Mouse (Mus musculus): ENCODE measurements at regions not wholly inside any gene's neighbourhood (a gene's known extent, or its start where the extent isn't known, plus 50 kb on each side); places are given as distances from the start of the nearest gene placed in this dataset.

DNA sequence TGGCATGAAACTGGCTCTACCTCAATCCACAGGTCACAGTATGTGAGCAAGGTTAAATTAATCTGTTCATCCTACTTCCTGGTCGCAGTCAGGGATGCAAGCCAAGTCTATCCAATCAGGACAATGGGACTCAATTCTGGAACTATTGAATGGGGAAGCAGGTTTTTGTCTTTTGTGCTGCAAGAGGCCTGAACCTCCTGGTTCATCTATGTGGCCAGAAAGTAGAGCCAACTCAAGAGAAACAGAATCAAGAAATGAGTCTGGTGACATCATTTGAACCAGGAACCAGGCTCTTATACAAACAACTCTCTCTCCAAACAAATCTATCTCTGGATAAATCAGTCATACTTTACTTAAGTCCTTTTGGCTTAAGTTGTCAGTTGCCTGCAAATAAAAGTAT is 294.7 kb upstream of the Usp25 start:
- no peak for DNase-seq (ENCODE audit: low spot score)

DNA sequence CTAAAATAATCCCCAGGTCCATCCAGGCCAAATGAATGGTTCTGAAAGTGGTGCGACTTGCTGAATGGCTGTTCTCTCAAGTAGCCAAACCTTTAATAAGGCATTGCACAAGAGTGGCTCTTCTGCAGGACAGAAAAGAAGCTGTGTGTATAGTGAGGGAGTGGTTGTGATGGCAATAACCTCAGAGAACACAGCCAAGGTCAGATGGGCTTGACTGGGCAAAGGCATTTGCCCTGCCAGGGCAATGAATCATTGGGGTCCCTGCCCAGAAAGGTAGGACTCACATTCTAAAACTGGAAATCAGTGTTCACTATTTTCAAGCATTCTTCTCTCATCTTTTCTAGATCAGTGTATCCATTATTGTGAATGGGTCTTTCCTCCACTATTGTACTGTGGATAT is 295.4 kb upstream of the Usp25 start:
- no peak for DNase-seq (ENCODE audit: low spot score)

DNA sequence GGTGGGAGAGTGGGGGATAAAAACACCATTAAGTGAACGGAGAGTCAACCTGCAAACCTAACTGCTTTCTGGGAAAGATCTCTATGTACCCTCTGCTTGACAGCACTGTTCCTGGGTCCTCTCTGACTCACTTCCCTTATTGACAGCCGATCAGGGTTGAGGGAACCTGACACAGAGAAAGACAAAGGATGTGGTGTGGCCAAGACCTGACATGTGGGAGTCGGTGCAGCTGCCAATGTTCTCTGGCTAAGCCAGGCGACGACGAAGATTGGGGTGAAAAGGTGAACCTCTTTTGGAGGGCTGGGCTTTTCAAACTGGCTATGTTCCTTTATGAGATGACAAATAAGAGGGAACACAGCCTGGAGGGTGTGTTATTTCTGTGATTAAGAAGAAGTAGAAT is 318.6 kb upstream of the Usp25 start:
- peak; percentile 26 for DNase-seq (ENCODE audit: low spot score)

DNA sequence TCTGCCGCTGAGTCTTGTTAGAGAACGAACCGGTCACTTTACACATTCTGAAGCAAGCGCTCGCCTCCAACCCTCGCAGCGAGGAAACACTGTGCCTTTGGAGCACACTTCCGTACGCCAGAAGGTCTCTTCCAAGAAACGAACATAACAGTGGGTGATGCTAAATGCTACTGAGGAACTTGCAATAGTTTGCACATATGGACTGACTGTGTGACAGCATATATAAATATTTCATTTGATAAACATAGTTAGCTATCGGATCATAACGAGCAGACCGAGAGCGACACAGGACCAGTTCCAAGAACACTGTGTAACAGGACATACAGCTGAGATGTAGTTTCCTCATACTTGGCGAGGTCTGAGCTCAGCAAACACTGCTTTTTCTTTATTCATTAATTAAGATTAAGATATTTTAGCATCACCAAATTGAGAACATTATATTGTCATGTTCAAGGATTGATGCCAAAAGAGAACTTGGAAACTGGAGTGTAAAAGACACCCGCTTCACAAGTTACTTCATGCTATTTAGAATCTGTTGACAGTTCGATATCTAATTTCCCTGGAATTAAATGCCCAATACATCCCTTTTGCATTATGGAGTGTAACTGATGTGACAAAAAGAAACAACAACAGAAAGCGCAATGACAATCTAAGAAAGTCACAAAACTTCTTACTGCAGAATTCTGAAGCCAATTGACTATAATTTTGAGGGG is 314.3 kb upstream of the Nrip1 start:
- DNase-seq (ENCODE audit: low spot score): no peak

DNA sequence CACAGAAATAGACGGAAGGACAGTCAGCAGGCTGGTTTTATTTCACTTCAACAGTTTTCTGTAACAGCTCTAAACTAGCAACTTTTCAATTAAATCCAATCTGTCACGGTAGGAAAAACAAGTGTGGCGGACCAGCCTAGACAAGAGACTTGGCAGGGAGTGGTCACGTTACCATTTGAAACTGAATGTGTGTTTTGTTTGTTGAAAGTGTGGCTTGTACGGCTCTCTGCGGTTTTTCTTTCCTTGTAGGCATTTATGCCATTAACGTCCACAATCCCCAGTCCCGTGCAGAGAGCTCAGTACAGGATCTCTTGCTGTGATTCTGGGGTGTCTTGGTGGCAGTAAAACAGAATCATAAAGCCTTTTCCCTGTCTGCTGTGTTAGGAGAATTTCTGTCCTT is 311.9 kb upstream of the Nrip1 start:
- DNase-seq (ENCODE audit: low spot score): no peak

DNA sequence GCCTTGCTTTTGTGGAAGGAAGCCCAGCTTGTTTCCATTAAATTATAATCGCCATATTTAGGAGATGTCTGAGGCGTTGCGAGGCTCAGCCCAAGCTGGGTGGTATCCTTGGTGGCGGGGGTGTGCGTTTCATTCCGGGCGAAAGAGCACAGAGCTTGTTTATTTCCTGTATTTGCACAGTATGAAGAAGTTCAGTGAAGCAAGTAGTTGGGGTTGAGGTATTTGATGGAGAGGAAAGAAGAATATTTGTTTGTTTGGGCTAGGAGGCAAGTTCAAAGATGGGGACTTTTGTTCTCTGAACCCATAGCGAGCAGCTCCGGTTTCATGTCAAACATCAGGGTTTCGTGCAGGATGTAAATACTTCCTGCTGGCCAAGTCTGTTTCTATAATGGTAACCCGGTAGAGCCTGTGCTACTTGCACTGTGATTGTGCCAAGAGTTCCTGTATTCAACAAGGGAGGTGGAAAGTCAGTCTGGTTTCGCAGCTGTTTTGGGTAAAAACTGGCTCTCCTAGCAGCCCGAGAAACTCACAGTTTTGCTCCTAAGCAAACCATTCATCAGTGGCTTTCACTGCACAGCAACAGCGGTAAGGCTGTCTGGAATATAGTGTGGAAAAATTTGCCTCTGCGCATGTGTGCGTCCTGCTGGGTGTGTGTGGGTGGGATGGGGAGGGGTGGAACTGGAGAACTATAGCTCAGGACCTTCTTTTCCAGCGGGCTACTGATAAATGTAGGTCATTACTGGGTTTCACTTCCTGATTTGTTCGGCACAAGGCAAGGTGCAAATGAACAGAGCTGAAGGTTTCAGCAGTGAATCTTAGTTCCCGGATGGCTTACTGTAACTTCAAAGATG is 306.7 kb upstream of the Nrip1 start:
- DNase-seq (ENCODE audit: low spot score): no peak

DNA sequence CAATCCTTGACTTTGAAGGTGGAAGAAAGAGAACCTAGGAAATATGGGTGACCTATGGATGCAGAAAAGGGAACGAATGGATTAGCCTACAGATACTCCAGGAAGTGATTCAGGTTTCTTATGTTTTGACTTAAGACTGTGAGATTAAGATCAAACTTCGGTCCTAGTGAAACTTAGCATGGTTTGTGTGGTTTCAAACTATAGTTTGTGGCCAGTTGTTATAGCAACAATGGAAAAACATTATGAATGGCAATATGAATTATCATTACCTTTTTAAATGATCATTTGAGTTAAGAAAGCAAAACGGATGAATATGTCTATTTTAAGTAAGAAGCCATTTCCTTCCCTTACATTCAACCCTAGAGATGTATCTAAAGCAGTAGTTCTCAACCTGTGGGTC is 305.3 kb upstream of the Nrip1 start:
- no peak for DNase-seq (ENCODE audit: low spot score)

DNA sequence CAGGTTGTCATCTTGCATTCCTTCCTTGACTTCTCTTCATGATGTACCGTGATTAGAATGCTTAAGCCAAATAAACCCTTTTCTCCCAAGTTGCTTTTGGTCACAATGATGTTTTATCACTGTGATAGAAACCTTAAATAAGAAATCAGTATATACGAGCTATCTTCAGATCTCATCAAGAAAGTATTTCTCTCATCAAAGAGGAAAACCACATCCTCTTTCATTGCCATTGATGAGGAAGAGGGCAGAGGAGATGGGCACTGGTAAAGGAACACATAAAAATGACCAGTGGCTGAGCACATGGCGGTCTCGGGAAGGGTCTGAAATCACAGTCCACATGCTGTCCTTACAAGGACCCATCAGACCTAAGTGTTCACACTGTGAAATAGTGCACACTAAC is 296.2 kb upstream of the Nrip1 start:
- no peak for DNase-seq (ENCODE audit: low spot score)

DNA sequence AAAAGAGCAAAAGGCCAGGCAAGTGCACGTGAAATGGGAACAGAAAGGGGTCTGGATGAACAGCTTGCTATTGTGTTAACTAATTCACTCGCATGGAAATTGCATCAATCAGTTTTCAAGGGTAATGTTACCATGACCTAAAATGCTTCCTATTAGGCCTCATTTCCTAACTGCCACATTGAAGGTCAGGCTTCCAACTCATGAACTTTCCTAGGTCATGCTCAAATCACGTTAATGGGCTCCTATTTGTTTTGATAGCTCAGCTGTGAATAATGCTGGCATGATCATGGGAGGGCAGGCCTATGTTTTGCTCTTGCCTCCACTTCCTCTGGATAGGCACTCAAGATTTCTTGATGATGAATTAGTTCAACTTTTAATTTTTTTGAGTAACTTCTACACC is 293.4 kb upstream of the Nrip1 start:
- no peak for DNase-seq (ENCODE audit: low spot score)

DNA sequence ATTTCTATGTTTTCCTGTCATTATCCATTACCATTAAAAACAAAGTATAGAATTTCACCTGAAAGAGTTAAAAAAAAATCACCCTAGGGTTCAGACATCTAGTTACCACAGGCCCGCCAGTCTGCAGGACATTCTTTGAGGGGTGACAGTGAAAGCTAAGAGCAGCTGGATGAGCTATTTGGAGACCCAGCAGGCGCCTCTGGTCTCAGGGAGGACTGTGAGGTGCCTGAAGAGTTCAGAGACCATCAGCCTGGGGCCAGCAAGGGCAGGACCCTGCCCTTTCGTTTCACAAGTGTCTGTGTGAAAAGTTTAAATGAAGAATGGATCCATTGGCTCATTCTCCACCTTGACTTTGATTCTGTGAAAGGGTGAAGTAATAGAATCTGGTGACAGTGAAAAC is 281.5 kb upstream of the Nrip1 start:
- DNase-seq (ENCODE audit: low spot score): no peak

DNA sequence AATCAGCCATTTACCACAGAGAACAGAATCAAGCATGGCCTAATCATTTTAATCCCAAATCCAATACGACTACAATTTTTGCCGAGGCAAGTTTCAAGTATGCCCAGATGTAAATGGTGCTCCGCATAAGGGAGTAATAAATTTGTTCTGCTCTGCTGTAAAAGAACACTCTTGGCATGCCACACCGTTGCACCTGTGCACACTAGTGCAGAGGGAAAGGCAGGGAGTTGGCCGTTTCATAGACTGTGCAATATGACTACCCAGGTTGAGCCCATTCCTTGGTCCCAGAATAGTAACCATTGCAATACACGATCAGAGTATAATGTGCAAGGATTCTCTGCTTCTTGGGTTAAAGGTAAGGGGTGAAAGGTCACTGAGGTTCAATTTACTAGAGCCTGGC is 270.7 kb upstream of the Nrip1 start:
- no peak for DNase-seq (ENCODE audit: low spot score)

DNA sequence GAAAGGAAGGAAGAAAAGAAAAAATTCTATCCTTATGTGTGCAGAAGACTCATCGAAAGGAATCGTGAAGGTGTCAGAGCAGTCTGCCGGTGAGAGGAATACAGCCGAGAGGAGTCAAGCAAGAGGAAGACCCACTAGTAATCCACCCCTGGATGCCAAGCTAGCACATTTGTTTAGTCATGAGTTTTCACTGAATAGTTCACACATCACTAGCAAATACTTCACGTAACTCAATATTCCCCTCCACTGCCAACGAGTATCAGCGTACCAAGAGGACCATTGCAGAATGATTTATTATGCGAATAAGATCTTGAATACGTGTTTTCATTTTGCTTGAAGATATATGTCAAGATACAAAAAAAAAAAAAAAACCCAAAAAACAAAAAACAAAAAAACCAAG is 270.2 kb upstream of the Nrip1 start:
- DNase-seq (ENCODE audit: low spot score): no peak

DNA sequence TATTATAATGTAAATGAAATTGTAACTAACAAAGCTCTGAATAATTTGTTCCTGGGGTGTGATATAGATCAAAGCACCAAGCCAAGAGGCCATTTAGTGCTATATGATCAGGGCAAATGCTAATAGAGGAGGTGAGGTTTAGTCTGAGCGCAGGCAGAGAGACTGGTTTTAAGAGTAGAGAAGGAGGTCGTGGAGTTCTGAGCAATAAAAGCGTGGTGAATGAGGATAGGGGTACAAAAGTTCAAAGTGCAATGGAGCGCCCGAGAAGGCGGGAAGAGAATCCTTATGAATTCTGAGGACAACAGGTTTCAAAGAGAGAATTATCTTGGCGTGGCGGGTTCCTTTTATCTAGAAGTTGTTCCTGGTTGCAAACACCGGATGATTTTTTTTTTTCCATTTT is 261.5 kb upstream of the Nrip1 start:
- no peak for DNase-seq (ENCODE audit: low spot score)

DNA sequence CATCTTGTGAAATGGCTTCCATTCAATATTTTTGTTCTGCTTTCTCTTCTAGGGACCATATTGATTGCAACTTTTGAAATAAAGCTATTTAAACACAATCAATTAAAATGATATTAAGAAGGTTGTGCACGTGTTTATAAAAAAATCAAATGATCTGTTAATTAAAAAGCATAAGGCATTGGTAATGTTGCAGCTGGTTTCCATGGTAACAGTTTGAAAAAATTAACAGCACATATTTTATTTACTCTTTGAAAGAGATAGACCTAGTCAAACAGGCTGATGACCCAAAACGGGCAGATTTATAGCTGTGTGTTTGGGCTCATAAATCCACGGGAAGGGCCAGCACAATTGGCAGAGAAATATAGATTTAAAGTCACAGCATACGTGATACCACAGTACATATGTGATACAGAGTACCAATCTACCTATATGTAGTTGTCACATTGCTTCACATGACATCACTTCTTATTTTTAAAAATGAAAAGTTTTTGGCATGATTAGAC is 260.6 kb upstream of the Nrip1 start:
- no peak for DNase-seq (ENCODE audit: low spot score)

DNA sequence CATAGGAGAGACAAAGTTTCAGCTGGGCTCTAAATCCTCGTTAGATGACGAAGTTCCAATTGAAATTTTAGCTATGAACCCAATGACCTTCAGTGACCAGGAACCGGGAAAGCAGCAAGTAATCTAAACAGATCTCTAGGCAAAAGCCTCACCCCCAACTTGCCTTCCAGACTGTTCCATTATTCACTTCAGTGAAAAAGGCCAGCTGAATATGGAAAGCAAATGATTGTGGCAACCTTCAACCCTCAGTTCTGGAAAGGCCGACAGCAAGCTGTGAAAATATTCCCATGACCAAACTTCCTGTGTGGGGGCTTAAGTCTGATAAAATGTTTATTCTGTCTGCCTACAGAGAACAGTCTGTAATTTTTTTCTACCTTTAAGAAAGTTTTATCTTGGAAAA is 252.5 kb upstream of the Nrip1 start:
- DNase-seq (ENCODE audit: low spot score): no peak

DNA sequence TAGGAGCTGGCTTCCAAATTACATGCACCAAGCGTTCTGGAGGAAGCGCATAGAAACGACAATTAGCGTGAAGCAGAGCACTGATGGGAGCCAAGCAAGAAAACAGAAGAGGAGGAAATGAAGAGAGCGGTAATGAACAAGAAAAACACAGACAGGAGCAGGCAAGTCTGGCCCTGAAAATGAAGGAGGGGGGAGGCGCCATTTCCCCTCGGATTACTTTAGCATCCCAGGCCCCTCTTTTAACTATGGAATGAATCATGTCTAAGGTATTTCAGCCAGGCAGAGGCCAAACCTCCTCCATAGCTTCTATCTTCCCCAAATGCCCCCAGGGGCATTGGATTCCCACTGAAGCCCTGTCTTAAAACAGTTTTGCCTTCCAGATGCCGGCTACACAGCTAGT is 248.1 kb upstream of the Nrip1 start:
- no peak for DNase-seq (ENCODE audit: low spot score)

DNA sequence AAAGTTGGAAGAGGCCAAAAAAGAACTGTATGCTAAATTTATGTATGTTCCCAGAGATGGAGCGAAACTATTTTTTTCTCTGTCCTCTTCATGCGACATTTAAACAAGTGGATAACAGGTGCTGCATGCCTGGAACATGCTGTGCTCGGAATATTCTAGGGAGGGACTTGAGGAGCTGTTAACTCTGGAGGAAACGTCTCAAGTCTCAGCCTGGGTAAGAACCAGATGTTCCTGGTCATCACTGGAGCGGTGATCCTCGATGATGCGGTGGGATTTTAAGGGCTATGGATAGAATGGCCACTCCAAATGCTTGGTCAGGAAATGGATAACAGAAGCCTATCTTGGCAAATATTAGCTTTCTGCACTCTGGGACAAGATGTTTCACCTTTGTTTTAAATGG is 244.7 kb upstream of the Nrip1 start:
- DNase-seq (ENCODE audit: low spot score): no peak

DNA sequence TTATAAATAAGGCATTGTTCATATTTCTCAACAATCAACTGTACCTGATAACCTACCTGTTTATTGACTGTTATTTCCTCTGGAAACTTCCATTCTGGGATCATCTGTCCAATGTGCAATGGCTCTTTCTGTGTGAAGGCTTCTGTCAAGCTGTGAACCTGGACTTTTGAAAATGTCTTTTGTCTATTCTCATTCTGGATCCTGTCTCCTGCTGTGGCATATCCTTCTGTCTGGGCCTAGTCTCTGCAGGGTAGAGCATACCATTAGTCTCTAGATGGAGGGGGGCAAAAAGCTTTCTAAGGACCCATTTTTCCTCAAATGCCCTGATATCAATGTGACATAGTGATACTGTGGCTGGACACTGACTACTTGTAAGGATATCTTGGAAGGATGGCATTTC is 237.4 kb upstream of the Nrip1 start:
- DNase-seq (ENCODE audit: low spot score): no peak

DNA sequence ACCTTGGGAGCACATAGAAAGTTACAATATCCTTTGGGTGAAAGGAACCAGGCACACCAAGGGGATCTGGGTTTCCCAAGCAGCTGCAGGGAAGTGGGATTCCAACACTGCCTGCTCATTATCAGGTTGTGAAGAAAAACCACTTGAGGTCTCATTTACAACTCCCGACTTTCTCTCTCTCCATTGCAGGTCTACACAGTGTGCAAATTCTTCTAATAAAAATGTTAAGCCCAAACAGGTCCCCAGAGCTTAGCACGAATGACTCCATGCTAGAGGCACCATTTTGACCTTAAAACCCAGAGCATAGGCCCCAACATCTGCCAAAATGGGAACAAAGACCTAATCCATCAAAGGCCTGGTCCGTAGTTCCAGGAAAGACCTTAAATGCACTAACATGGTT is 231.3 kb upstream of the Nrip1 start:
- DNase-seq (ENCODE audit: low spot score): no peak

DNA sequence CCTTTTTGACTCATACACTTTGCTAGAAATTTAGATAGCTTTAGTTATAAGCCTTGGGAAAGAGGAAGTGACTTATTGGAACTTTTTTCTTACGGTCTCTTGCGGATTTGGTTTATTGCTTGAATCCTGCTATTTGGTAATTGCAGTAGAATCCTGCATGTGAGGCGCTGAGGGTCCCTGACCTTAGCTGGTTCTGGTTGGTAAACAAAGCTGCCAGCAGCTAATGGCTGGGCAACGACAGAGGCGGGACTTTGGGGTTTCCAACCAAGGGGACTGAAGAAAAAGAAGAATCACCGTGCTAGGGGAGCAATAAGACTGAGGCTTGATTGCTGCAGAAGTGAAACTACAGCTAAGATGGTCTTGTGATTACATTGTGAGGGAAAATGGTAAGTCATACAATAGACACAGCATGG is 230.2 kb upstream of the Nrip1 start:
- no peak for DNase-seq (ENCODE audit: low spot score)

DNA sequence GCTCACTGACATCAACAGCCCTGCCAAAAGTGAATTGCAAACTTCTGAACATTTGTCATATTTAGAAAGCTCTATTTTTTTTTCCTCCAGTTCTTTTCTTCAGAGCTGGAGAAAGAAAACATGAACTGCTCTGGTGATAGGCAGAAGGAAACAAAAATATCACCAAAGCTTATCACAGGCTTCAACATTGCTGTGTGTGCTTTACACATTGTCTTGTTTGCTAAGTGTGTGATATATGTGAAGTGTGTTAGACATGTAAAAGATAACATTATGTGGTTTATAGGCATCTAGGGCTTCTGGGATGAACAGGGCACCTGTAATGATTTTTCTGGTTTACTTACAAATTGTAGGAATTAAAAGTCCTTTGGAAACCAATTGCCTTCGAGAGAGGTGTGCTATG is 229.8 kb upstream of the Nrip1 start:
- DNase-seq (ENCODE audit: low spot score): no peak

DNA sequence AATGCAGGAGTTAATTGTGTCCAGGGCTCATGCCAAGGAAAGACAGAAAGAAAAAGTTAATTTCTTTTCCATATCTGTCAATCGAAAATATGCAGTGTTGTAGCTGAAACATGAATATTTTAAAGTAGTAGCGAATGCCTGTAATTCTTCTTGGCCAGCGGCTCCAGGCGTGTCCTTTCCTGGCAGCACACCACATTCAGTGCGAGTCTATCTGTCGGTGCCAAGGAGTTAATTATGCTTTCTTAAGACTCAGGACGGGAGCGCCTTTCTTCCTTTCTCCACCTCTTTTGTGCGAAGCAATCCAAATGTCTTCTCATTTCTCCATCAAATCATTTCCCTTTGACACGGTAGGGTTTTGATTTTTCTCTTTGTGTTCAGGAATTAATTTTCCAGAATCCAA is 226.5 kb upstream of the Nrip1 start:
- DNase-seq (ENCODE audit: low spot score): peak; percentile 24

DNA sequence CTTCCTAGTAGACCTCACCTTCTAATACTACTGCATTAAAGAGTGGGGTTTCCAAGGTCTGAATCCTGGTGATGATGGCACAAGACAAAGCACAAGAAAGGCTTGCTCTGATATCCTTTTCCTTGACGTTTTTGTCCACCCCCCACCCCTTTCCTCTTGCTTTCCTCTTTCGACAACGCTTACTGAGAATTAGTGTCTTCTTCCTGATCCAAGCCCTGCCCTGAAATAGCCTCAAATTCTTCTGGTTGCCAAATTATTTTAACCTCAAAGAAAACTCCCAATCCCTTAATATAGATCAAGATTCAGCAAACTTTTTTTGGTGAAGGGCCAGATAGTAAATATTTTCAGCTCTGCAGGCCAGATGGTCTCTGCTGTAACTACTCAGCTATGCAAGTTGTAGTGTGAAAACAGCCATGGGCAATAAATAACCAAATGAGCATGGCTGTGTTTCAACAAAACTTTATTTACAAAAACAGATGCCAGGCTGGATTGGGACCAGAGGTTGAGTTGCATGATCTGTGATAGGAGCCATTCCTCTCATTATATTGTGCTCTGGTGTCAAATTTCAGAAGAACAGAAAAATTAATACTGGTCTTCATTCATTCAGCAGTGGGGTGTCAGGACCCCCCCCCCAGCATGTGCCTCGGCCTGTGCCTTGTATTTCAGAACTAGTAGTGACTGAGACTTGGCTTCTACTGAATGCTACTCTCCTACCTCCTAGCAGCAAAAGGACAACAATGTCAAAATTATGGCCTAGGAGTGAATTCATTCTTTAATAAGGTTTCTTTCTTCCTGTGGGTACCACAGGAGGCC is 218.5 kb upstream of the Nrip1 start:
- DNase-seq (ENCODE audit: low spot score): no peak

Data from ovary, adult 18-20 months (tissue).